Mouse (Mus musculus) myocyte (in vitro differentiated cells): ENCODE results near the gene Hecw2. TPM values are rescaled to one million over a fixed set of nuclear protein-coding genes. Genes with fewer than 3 reads are reported as not detected.
A peak's percentile ranks its signal among the peaks of the same experiment; 100 is the strongest.

ENCODE experiments used
- H3K27me3 ChIP-seq: one replicate; pipeline ENCODE4 v1.6.1; 2011; ENCODE audit not compliant: control insufficient read depth, insufficient read depth, insufficient read length
- H3K36me3 ChIP-seq: one replicate; pipeline ENCODE4 v1.6.1; 2011; ENCODE audit not compliant: control insufficient read depth, insufficient read depth
- H3K4me2 ChIP-seq: one replicate; pipeline ENCODE4 v1.6.1; 2011; ENCODE audit warnings: low read depth, control low read depth
- H3K4me3 ChIP-seq: one replicate; pipeline ENCODE4 v1.5.1; 2011; ENCODE audit warnings: mild to moderate bottlenecking, control low read depth, moderate library complexity
- H3K79me2 ChIP-seq: one replicate; pipeline ENCODE4 v1.6.1; 2011; ENCODE audit not compliant: control insufficient read depth, insufficient read depth
- H3ac ChIP-seq: one replicate; pipeline ENCODE4 v1.6.1; 2011; ENCODE audit not compliant: control insufficient read depth, insufficient read length
- CEBPB ChIP-seq: IDR thresholded peaks from 2 replicates; pipeline ENCODE4 v1.6.1; 2011; ENCODE audit warnings: mild to moderate bottlenecking, moderate library complexity; ENCODE audit not compliant: poor library complexity, insufficient read depth, severe bottlenecking
- E2F4 ChIP-seq: IDR thresholded peaks from one replicate; pipeline ENCODE4 v1.6.1; 2011; ENCODE audit warnings: mild to moderate bottlenecking, control low read depth, moderate library complexity; ENCODE audit not compliant: insufficient read depth
- MAX ChIP-seq: IDR thresholded peaks from one replicate; pipeline ENCODE4 v1.6.1; 2011; ENCODE audit warnings: low read depth, mild to moderate bottlenecking, control low read depth
- MYOD1 ChIP-seq, 3 experiments: IDR thresholded peaks; one replicate each; pipeline ENCODE4 v1.6.1; 2011; ENCODE audit warnings: control low read depth in 2 of 3, low read depth in 2 of 3, mild to moderate bottlenecking in 2 of 3, moderate library complexity in 1 of 3; ENCODE audit not compliant: insufficient read length in 2 of 3, control insufficient read depth in 1 of 3
- MYOG ChIP-seq, 3 experiments: IDR thresholded peaks; one replicate each; pipeline ENCODE4 v1.6.1; 2011; ENCODE audit warnings: control low read depth in 2 of 3, low read depth in 2 of 3, mild to moderate bottlenecking in 2 of 3; ENCODE audit not compliant: insufficient read length in 2 of 3, control insufficient read depth in 1 of 3, insufficient read depth in 1 of 3
- POLR2A ChIP-seq: IDR thresholded peaks from one replicate; pipeline ENCODE4 v1.6.1; 2011; ENCODE audit warnings: low read depth, mild to moderate bottlenecking, control low read depth, moderate library complexity; ENCODE audit not compliant: insufficient read length
- POLR2AphosphoS2 ChIP-seq: IDR thresholded peaks from one replicate; pipeline ENCODE4 v1.6.1; 2011; ENCODE audit warnings: low read depth, control low read depth; ENCODE audit not compliant: insufficient read length
- REST ChIP-seq: IDR thresholded peaks from one replicate; pipeline ENCODE4 v1.6.1; 2011; ENCODE audit warnings: mild to moderate bottlenecking, control low read depth, moderate library complexity; ENCODE audit not compliant: insufficient read depth, insufficient read length
- SRF ChIP-seq: IDR thresholded peaks from one replicate; pipeline ENCODE4 v1.6.1; 2011; ENCODE audit warnings: low read depth; ENCODE audit not compliant: control insufficient read depth, insufficient read length
- TCF12 ChIP-seq: IDR thresholded peaks from one replicate; pipeline ENCODE4 v1.6.1; 2011; ENCODE audit warnings: mild to moderate bottlenecking, control low read depth; ENCODE audit not compliant: poor library complexity, insufficient read depth, severe bottlenecking
- TCF3 ChIP-seq: IDR thresholded peaks from one replicate; pipeline ENCODE4 v1.6.1; 2011; ENCODE audit warnings: low read depth, control low read depth; ENCODE audit not compliant: insufficient read length
- USF1 ChIP-seq: IDR thresholded peaks from one replicate; pipeline ENCODE4 v1.6.1; 2011; ENCODE audit warnings: low read depth, mild to moderate bottlenecking, control low read depth, moderate library complexity
- polyA plus RNA-seq: library from polyadenylated mRNA; unstranded; fragments of >200 nt; fragmentation: generic; extraction: Trizol; gene quantifications from one replicate; pipeline ENCODE4 v1.2.1, GENCODE M21; 2012; ENCODE audit warnings: missing spikeins

The Hecw2 gene
- polyA plus RNA-seq, 1 experiment: 4.6 TPM

GRCm38 (mm10) chr1:53850891-53851290, 344.1 kb downstream of the Hecw2 start:
- TF ChIP-seq TCF12: no peak
- TF ChIP-seq MYOD1 (IDR thresholded peaks at IDR 0.05; ENCODE audit: control insufficient read depth in 1 of 3, insufficient read length in 2 of 3, low read depth in 2 of 3): no peak
- no peak for TF ChIP-seq SRF
- TF ChIP-seq MAX: no peak
- TF ChIP-seq TCF3: no peak
- TF ChIP-seq USF1: no peak
- no peaks in the 10 kb centered on the region for H3K79me2 ChIP-seq
- no peak overlapping the region for H3K4me2 ChIP-seq
- H3K36me3 ChIP-seq: no peaks in the 10 kb centered on the region
- H3ac ChIP-seq: no peak overlapping the region
- H3K27me3 ChIP-seq: no peaks in the 10 kb centered on the region
- no peak overlapping the region for H3K4me3 ChIP-seq

- Histone ChIP-seq H3K4me2 (peak overlapping the region; percentile 52), H3K4me3 (no peak overlapping the region), H3K79me2 (no peaks in the 10 kb centered on the region), H3K36me3 (no peaks in the 10 kb centered on the region), H3K27me3 (no peaks in the 10 kb centered on the region), H3ac (no peak overlapping the region)
- no peak for TF ChIP-seq E2F4
- TF ChIP-seq SRF: no peak
- TF ChIP-seq POLR2A: no peak
- no peak for TF ChIP-seq MYOG (IDR thresholded peaks at IDR 0.05; ENCODE audit: control insufficient read depth in 1 of 3, insufficient read depth in 1 of 3, insufficient read length in 2 of 3, low read depth in 2 of 3)
- no peak for TF ChIP-seq TCF3
- TF ChIP-seq CEBPB: no peak
- no peak for TF ChIP-seq TCF12
- no peak for TF ChIP-seq POLR2AphosphoS2
- TF ChIP-seq MAX: no peak
- TF ChIP-seq MYOD1 (IDR thresholded peaks at IDR 0.05; ENCODE audit: control insufficient read depth in 1 of 3, insufficient read length in 2 of 3, low read depth in 2 of 3): no peak
- TF ChIP-seq REST: no peak
- TF ChIP-seq USF1: no peak
Observed at GRCm38 (mm10) chr1:53846665-53847237, 348.2 kb downstream of the Hecw2 start.

DNA sequence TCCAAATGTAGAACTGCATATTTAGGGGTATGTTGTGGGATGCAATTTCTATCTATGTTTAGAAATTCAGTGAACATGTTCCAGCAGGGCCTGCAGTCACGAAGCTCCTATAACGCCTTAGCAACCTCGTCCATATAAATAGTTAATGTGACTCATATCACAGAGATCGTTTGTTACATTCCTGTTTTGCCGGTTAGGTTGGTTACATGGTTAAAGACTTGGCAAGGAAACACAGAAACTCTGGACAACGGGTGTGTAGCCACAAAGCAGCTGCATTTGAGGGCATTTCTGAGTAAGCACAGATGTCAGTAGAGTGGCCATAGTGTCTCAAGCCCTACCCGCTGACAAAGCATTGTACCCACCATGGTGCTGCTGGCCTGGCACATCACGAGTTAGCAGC, 349.1 kb downstream of the Hecw2 start:
- peak overlapping the region; percentile 52 for H3K4me2 ChIP-seq

DNA sequence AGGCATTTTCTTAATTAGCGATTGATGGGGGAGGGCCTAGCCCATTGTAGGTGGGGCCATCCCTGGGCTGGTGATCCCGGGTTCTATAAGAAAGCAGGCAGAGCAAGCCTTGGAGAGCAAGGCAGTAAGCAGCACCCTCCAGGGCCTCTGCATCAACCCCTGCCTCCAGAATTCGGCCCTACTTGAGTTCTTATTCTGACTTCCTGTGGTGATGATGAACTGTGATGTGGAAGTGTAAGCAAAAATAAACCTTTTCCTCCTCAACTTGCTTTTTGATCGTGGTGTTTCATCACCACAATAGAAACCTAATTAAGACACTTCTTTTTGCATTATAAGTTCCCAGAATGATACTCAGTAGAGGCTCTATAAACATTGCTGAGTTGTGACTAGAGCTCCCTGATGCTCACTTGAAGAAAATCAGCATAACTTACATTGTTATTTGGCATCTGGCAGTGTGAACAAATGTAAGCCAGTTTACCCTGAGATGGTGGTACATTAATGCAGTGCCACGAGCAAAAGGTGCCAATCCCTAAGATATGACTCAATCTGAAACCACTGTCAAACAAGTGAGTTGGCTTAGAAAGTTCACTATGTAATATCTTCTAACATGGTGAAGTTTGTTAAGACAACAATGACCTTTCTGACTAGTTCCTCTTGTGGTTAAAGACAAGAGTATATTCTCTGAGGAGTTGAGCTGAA, 349.9 kb downstream of the Hecw2 start:
- no peak overlapping the region for H3K4me3 ChIP-seq
- H3K36me3 ChIP-seq: no peaks in the 10 kb centered on the region
- H3K79me2 ChIP-seq: no peaks in the 10 kb centered on the region
- H3K27me3 ChIP-seq: no peaks in the 10 kb centered on the region
- H3ac ChIP-seq: no peak overlapping the region
- TF ChIP-seq REST: no peak
- peak; percentile 11 for TF ChIP-seq TCF12
- peak overlapping the region; percentile 57 for H3K4me2 ChIP-seq

More for the DNA sequence above, 349.1 kb downstream of the Hecw2 start:
- Histone ChIP-seq H3K36me3 (no peaks in the 10 kb centered on the region), H3K79me2 (no peaks in the 10 kb centered on the region), H3K27me3 (no peaks in the 10 kb centered on the region), H3ac (no peak overlapping the region), H3K4me3 (no peak overlapping the region)
- TF ChIP-seq E2F4: no peak
- peak; percentile 85 to 97 (median 97) for TF ChIP-seq MYOG (IDR thresholded peaks at IDR 0.05; ENCODE audit: control insufficient read depth in 1 of 3, insufficient read depth in 1 of 3, insufficient read length in 2 of 3, low read depth in 2 of 3)
- TF ChIP-seq CEBPB: no peak
- peak; percentile 97 for TF ChIP-seq TCF12
- TF ChIP-seq TCF3: peak; percentile 89
- peak; percentile 90 to 99 (median 97) for TF ChIP-seq MYOD1 (IDR thresholded peaks at IDR 0.05; ENCODE audit: control insufficient read depth in 1 of 3, insufficient read length in 2 of 3, low read depth in 2 of 3)

GRCm38 (mm10) chr1:53844122-53844913, 350.6 kb downstream of the Hecw2 start:
- no peak for TF ChIP-seq POLR2AphosphoS2
- TF ChIP-seq REST: no peak
- no peak for TF ChIP-seq E2F4
- no peak for TF ChIP-seq SRF
- TF ChIP-seq TCF3: no peak
- no peak for TF ChIP-seq MYOD1 (IDR thresholded peaks at IDR 0.05; ENCODE audit: control insufficient read depth in 1 of 3, insufficient read length in 2 of 3, low read depth in 2 of 3)
- no peak for TF ChIP-seq POLR2A
- no peak for TF ChIP-seq USF1
- TF ChIP-seq MAX: no peak
- no peak for TF ChIP-seq MYOG (IDR thresholded peaks at IDR 0.05; ENCODE audit: control insufficient read depth in 1 of 3, insufficient read depth in 1 of 3, insufficient read length in 2 of 3, low read depth in 2 of 3)
- H3K4me3 ChIP-seq: no peak overlapping the region
- peak overlapping the region; percentile 57 for H3K4me2 ChIP-seq
- no peak overlapping the region for H3ac ChIP-seq
- H3K27me3 ChIP-seq: no peaks in the 10 kb centered on the region
- H3K79me2 ChIP-seq: no peaks in the 10 kb centered on the region
- H3K36me3 ChIP-seq: no peaks in the 10 kb centered on the region
